Mouse (Mus musculus) spleen, postnatal 36 days (tissue): ENCODE data around the gene U2af1.

Source experiments
- DNase-seq, 2 experiments: peaks; one replicate each; pipeline ENCODE4 v3.0.0; 2022; ENCODE audit warnings: low spot score in 2 of 2, mixed read lengths in 1 of 2

Gene U2af1

DNA sequence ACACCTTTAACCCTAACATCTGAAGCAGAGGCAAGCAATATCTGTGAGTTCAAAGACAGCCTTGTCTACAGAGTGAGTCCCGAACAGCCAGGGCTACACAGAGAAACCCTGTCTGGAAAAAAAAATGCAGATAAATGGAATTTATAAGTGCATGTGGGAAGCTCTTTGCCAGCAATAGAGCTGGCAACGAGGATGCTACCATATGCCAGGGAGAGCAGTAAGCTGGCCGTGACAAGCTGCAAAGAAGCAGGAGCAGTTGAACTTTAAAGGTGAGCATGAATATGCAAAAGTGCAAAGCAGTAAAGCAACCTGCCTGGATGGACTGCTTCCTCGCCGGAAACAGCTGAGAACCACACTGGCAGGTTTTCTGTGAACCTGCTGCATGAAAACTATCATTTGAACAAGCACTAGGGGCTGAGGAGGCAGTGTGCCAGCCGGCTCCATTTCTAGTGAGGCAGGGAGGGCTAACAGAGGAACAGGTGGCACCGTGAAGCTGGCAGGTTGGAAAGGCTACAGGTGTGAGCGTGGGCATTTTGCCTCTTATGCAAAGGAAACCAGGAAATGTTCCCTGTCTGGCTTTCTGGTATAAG, 2.1 kb upstream of the U2af1 start:
- no peak for DNase-seq

DNA sequence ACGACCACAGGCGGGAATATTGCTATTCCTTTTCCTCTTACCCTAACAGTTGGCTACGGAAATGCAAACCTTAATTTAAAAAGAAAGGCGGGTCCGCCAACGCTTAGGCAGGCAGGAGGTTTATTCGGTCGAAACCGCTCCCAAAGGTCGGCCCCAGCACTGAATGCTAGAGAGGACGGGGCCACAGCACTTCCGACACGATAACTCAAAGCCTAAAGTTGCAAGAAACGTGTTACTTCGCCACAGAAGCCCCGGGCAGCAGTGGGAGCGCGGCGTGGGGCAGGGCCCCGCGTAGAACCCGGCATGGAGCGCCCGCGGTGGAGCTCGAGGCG, 590 bp downstream of the U2af1 start:
- DNase-seq, result peak; percentile 21 to 33

DNA sequence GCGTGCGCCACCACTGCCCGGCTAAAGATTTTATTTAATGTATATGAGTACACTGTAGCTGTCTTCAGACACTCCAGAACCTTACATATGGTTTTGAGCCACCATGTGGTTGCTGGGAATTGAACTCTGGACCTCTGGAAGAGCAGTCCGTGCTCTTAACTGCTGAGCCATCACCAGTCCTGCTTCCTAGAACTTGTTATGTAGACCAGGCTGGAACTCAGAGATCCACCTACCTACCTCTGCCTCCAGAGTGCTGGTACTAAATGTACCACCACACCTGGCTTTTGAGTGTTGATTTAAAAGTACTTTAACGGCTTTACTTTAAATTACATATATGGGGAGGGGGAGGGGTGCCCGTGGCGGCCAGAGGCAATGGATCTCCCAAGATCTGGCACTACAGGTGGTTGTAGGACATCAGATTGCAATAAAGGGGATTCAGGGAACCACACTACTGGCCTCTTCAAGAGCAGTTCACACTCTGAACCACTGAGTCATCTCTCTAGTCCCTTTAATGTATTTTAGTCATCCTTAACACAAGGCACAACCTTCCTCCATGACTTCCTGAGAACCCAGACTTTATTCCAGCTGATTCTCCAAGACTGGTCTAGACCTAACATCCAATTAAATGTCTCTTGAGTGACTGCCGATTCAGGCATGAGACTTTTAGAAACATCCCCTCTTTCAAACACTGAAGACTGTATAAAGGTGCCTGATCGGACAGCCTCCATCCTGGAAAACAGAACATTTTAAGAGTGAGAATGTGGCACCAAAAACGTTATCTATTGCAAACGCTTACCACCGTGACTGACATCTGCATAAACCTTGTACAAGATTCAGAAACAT, 1.3 kb downstream of the U2af1 start:
- no peak for DNase-seq

DNA sequence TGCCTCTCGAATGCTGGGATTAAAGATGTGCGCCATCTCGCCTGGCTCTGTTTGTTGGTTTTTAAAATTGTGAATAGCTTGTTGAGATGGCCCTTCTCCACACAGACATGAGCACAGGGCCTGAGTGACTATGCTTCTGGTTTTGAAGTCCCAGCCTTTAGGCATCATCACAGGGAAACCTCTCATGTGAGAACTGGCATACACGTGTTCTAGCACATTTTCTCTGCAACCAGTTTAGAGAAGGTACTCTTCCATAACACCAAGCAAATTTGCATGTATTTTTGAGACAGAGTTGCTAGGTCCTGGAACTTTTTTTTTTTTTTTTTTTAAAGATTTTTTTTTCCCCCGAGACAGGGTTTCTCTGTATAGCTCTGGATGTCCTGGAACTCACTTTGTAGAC, 2.0 kb downstream of the U2af1 start:
- DNase-seq, result no peak

DNA sequence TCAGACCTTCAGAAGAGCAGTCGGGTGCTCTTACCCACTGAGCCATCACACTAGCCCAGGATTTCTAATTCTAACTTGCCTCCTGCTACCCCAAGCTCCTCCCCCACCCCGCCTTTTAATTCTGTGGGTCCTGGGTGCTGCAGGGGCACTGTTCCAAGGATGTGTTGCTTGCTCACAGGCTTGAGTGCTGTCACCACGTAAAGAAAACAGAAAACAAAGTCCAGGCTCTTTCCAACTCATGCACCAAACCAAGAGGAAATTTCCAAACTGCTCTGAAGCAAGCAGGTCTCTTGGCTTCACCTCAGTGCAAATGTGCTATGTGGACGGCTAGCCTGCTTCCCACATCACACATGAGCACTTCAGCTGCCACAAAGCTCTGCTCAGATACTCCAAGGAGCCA, 3.3 kb downstream of the U2af1 start:
- no peak for DNase-seq

DNA sequence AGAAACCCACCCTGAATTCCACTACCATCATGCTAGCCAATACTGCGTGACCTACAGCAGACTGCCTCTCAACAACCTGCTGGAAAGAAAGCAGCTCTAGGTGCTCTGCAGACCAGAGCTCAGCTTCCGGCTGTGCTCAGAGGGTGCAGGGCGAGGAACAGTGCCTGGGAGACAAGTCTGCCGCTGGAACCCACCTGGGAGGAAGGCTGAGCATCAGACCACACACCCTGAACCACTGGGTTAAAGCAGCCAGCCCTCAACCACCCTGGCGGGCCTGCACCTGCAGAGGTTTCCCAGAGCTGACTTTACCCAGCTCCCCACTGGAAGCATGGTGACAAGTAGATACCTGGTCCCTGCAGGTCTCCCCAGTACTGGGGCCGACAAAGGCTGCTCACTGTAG, 5.4 kb downstream of the U2af1 start:
- no peak for DNase-seq

DNA sequence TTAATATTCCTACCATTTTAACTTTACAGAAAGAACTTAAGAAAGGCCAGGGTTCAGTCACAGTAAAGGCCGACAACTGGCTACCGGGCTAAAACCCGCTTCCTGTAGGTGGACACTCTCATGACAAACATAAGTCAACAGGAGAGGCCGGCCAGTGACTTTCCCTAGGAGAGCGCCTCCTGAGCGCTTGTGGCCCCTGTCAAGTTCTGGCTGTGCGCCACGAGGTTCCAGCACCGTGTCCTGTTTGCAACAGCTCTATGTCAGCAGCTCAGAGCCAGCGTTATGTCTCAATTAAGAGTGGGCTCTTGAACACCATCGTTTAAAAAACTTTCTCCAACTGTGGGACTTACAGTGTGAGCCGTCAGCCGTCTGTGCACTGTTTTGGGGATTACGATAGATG, 6.5 kb downstream of the U2af1 start:
- DNase-seq, result no peak

DNA sequence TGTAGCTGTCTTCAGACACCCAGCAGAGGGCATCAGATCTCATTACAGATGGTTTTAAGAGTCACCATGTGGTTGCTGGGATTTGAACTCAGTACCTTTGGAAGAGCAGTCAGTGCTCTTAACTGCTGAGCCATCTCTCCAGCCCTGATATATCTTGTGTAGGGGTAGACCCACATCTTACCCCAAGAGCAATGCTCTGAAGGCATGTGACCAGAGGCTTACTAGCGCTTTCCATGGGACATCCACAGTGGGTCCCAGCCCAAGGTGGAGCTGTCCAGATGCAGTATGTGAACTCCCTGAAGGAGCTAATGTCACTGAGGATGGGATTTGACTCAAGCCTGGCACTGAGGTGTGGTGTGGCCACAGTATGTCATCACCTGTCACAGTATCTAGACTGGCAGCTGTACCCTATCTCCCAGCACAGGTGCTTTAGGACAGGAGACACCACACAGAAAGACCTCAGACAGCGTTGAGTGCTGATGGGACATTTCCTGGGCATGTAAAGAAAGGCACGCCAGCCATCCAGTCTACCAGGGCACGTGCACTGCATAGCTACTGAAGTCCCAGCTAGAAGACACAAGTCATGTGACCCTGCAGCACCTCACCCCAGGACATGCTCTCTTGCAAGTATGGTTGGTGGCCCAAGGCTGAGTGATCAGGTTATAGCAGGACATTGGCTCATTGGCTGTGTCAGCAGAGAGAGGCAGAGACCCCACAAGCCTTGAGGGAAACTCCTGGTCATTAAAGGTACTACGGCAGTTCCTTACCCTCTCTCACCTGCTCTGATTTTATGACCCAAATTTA, 12.3 kb downstream of the U2af1 start:
- no peak for DNase-seq

DNA sequence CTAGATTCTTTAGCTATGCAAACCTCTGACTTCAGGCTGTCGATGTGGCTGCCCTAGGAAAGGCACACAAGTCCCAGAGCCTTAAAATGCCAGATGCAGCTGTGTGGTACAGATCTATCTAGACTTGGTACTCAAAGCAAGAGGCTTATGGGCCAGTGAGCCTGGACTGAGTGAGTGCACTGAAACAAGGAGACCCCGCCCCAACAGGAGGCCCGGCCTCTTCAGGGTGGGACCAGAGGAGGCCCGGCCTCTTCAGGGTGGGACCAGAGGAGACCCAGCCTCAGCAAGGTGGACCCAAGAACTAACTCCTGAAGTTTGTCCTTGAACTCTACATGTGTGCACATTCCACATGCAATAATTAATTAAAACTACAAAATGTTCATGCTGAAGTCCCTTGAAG, 15.8 kb downstream of the U2af1 start:
- no peak for DNase-seq

DNA sequence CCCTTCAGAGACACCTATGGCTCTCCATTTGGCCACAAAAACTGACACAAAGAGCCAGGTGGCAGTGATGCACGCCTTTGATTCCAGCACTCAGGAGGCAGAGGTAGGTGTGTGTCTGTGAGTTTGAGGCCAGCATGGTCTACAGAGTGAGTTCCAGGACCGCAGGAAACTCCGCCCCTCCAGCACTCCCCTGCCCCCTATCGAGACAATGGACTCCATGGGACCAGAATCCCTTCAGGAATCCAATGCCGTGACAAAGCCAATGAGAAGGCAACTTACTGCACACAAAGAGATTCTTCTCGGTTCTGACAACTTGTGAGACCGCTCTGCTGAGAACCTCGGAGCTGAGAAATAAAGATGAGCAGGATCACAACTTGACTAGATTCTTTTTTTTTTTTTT, 16.4 kb downstream of the U2af1 start:
- DNase-seq, result no peak

DNA sequence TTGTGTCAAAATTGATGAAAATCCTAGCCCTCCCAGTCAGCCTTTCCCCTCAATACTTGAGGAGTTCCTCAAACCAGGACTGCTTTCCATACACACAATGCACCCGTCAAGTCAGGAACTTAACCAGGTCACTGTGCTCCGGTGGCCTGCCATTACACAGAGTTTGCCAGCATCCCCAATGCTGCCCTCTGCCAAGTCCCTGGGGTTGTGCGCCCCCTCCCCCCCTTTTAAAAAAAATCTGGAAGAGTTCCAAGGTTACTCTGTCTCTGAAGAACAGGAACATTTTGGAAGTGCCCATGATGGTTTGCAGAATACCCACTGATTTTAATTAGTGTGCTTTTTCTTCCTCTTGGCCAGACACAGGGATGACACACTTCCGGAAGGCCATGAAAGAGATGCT, 19.0 kb downstream of the U2af1 start:
- DNase-seq, result no peak

DNA sequence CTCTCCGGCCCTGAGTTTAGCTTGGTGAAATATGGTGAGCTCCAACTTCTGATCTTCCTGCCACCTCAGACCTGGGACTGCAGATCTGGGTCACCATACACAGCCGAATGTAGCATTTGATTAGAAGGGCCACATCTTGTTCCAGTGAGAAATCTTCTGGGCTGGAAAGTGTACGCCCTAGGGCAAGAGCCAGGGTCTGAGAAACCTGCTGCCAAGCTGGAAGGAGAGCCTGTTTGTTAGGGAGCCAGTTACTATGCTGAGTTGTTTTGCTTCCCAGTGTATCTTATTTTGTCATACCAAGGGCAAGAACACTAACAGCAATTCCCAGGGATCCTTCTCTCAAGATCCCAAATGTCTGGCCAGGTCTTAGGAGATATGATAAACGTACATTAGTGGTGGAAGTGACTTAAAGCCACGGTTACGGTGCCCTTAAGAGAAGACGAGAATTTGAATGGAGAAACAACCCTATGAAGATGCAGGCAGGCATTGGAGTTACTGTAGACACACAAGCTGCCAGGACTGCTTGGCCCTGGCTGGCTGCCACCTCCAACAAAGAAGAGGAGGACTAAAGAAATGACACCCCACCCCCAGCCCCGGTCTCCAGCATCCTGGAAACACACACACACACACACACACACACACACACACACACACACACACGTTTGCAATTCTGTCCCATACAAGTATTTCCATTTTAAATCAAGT, 20.7 kb downstream of the U2af1 start:
- no peak for DNase-seq

DNA sequence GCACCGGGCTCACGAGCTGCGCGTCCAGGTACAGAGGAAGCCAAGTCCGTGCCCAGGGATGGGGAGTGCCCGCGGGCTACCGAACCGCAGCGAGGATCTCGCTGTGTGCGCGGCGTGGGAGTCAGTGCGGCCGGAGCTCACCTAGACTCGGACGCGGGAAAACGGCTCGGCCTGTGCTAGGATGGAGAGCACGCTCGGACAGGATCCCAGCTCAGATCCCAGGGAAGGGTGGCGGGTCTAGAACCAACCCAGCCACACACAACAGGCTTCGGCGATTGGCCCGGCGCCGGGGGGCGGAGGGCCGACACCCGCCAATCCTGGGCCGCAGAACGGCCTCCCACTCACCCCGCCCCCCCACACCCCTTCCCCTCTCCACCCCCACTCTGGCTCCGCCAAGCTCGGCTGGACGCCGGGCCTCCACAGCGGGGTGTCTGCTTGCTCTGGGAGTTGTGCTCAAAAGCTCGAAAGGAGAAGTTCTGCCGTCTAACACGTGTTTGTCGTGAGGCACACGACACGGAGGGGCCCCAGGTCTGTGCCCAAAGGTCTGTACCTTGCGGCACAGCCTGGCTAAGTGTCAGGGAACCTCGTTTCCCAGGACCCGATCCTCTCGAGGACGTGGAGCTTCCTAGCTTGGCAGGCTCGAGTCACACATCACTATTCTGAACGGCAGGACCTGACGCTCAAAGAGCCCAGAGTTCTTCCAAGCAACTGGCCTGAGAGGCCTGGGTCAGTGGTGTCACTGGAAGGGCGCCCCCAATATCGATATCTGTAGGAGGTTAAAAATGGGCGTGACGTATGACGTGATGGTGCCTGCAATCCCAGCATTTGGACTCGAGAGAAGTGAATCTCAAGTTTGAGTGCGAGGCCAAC, 21.5 kb downstream of the U2af1 start, which contains the start of gene Cbs:
Cbs (minus strand) TSS at position 297 of the 870 bp plus-strand sequence.
- DNase-seq, result peak; percentile 55 to 57

DNA sequence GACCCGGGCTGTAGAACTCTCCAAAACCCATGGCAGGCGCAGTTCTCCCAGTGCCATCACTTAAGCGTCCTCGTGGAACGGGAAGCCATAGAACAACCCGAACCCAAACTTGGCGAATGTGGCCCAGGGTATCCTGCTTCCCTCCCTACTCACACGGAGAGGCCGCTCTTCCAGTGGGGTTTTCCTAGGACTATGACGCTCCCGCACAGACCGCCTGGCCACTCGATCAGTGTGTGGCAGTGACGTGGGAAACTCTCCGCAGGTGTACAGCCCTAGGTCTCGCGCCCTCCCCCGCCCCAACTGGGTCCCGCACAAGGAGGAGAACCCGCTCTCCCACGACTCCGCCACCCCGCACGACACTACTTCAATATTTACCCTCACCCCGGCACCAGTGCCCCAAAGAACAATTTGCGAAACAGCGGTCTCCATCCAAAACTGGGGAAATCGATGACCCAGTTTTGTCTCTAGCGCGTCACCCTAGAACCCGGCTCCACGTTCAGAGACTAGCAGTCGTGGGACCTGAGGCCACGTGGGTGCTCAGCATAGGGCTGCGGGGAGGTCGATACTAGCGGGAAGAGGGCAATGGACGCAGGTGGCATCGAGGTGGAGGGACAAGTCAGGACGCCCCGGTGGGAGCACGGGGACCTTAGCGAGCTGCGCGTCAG, 22.3 kb downstream of the U2af1 start:
- no peak for DNase-seq

DNA sequence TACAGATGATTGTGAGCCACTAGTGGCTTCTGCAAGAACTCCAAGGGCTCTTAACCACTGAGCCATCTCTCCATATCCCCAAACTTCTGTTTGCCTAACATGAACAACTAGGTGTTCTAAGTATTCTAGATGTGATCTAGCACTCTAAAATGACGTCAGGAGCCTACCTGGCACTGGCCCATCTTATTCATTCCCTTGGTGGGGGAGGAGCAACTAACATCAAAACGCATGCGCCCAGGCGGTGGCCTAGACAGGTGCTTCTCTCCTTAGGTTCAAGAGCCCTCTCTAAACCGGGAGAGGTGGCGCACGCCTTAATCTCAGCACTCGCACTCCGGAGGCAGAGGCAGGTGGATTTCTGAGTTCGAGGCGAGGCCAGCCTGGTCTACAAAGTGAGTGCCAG, 22.9 kb downstream of the U2af1 start:
- DNase-seq, result no peak

DNA sequence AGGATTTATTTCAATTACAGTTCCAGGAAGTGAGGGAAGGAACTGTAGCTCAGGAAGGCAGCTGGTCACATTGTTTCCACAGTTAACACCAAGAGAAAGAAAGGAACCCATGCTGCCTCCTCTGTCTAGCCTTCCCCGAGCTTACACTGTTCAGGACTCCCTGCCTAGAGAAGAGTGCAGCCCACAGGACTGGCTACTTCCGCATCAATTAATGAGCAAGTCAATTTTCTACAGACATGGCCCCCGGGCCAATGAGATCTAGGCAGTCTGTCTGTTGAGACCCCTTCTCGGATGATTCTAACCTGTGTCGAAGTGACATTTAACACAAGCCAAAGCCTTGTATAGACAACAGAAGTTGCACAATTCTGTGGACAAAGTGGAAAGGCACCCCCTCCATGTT, 23.8 kb downstream of the U2af1 start:
- no peak for DNase-seq

DNA sequence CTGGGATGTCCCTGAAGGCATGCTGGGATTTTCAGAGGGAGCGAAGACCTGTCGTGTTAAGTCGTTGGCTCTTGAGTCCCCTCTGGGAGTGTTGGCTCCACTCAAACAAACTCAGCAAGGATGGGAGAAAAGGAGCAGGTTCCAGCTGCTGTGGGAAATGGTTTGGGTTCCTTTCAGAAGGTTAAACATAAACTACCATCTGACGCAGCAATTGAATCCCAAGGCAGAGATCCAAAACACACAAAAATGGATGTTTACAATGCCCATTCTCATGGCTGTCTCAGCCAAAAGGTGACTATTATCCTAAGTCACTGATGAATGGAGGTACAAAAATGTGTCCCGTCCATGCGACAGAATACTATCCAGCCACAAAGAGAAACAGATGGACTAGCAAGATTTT, 25.7 kb downstream of the U2af1 start:
- DNase-seq, result no peak

DNA sequence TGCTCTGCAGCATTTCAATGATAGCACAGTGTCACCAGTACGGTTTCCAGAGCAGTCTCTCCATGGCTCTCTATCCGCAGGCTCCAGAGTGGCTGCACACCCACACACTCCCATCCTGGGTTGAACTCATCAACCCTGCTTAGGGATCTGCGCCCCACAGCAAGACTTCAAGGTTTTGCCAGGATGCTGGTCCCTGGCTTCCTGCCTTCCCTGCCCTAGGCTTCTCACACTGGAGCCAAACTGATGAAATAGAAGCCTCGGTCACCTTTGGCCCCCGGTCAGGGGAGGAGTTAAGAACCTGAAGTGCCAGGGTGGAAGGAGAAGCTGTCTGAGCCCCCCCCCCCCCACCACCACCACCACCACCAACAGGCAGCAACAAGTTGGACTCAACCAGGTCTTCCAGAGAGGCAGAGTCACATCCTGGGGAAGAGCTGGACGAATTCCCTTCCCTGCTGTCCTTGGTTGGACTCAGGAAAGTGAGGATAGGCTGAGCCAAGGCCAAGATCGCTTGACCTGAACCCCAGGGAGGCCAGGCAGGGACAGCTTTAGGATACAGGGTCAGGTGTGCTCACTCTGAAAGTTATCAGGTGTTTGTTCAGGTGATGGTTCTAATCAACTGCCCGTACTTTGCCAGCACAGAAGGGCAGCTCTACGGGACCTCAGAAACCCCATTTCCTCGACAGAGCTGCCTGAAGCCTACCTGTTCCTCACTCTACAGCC, 27.5 kb downstream of the U2af1 start:
- no peak for DNase-seq

DNA sequence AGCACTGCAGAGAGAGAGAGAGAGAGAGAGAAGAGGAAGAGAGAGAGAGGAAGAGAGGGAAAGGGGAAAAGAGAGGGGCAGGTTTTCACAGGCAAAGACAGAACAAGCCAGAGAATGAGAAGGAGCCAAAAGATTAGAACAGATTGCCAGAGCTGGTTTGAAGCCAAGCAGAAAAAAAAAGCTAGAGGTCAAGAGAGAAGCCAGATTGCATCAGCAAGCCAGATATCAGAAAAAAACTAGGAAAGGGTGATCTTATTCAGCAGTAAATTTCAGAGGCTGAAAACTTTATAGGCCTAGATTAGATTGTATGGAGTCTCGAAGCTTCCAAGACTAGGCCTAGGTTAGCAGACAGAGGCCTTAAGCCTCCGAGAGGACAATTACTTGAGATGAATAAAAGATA, 30.7 kb downstream of the U2af1 start:
- no peak for DNase-seq

DNA sequence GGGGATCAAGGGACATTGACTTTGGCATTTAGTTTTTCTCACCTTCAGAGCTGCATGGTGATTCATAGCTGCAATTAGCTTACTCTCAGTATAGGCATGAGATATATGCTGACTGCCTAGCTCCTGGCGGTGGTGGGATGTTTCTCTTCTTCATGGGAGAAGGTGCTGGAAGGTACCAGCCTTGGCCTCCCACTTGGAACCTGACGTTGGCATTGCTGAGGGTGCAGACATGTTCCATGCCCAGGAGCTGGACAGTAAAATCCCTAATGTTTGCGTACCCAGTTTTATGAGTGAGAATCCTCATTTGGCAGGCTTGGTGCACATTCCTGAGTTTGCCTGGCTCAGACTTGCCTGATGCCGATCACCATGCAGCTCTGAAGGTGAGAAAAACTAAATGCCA, 35.6 kb downstream of the U2af1 start:
- no peak for DNase-seq
